Mouse (Mus musculus): Measurements from ENCODE around the gene Cela3b. TPM values are rescaled to one million over a fixed set of nuclear protein-coding genes. Genes with fewer than 3 reads are reported as not detected.
A peak's percentile ranks its signal among the peaks of the same experiment; 100 is the strongest.

Cela3b gene
- total RNA-seq, 2 experiments from 2014 or later: not detected

- intact Hi-C loops (cut with DNase I): loop anchor here (5.0 kb wide), 1 partner anchor 67 kb away; no protein-coding TSS in a partner anchor
- DNase-seq: no peak
These were observed 50.6 kb downstream of the Cela3b start for GRCm38 (mm10) chr4:137379713-137380255.

GRCm38 (mm10) chr4:137379085-137379484, 51.3 kb downstream of the Cela3b start:
- intact Hi-C loops (cut with DNase I): loop anchor here (5.0 kb wide), 1 partner anchor 67 kb away; no protein-coding TSS in a partner anchor
- DNase-seq: no peak

- DNase-seq: no peak
- intact Hi-C loops (cut with DNase I): loop anchor here (5.0 kb wide), 1 partner anchor 65 kb away; no protein-coding TSS in a partner anchor
These were observed 52.6 kb downstream of the Cela3b start for GRCm38 (mm10) chr4:137377526-137378304.

GRCm38 (mm10) chr4:137376778-137377177, 53.6 kb downstream of the Cela3b start:
- no peak for DNase-seq
- intact Hi-C loops (cut with DNase I): loop anchor here (5.0 kb wide), 1 partner anchor 64 kb away; no protein-coding TSS in a partner anchor

DNA sequence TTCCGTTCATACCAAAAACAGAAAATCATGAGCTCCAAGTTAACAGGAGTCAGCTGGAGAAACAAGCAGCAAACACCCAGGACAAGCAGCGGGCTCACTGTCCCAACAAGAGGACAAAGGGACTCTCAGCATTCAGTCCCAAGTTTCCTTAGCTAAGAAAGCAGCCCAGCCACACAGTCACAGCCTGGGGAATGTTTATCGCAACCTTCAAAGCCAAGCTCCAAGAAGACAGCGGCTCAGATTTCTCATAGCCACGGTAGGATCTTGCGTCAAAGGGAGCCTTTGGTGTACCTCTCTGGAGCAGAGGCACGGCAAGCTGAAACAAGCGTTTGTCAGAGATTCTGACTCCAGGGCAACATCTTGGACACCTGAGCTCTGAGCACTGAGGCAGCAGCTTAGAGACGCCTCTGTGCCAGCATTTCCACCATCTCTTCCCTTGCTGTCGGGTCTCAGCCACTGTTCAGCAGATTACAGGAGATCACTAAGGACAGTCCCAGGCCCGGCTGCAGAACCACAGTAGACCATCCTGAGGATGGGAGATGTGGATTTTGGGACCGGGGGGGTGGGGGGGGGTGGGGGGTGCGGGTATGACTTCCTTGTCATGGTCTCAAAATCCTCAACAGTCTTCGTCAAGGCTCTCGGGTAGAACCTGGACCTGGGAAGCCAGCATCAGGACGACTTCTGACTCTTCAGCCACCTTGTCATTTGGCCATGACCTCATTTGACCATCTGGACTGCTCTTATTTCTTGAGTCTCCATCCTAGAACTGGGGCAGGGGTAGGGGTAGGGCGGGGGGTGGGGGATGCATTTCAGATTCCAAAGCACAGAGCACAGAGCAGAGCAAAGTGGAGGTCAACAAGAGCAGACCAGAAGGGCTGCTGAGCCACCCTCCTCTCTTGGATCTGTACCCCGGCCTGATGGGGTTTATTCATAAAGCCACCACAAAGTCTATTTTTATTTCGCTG, 54.7 kb downstream of the Cela3b start:
- DNase-seq: peak in 1 of 2 experiments; percentile 31
- intact Hi-C loops (cut with DNase I): loop anchor here (5.0 kb wide), 1 partner anchor 63 kb away; no protein-coding TSS in a partner anchor

DNA sequence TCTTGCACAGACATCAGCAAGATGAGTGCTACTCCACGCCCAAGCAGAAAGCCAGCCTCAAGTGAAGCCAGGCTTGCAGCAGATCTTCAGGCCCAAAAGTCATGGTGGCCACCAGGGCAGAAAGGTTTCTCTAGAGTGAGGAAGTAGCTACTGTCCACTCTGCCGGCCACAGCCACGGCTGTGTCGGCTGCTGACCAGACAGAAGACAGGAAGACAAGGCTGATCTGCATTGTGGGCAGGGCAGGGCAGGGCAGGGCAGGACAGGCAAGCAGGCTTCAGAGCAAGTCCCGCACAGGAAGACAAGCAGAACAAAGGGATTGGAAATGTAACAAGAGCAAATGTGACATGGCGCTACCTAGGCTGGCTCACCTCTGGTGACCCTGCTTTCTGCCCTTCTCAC, 56.6 kb downstream of the Cela3b start:
- intact Hi-C loops (cut with DNase I): loop anchor here (5.0 kb wide), 1 partner anchor 46 kb away; no protein-coding TSS in a partner anchor

GRCm38 (mm10) chr4:137371596-137372523, 58.5 kb downstream of the Cela3b start:
- no peak for DNase-seq
- intact Hi-C loops (cut with DNase I): loop anchor here (5.0 kb wide), 1 partner anchor 45 kb away; no protein-coding TSS in a partner anchor

More for the DNA sequence above, 56.6 kb downstream of the Cela3b start:
- no peak for DNase-seq

Other genes starting within 250 kb of the Cela3b start
- gene Wnt4, start 153.1 kb downstream of the Cela3b start, total RNA-seq (2021): 1 to 10 TPM; 5.7 to 9.8 TPM
- 100 to 1,000 TPM; 158 to 176 TPM for gene Cdc42, start 72.8 kb downstream of the Cela3b start, total RNA-seq (2021)
- not detected for gene Cela3a, start 20.7 kb downstream of the Cela3b start, total RNA-seq (2021)
- gene 1700013G24Rik, start 22.7 kb upstream of the Cela3b start, total RNA-seq (2021): not detected
- gene Hspg2, start 38.2 kb upstream of the Cela3b start, total RNA-seq (2021): 10 to 100 TPM; 84.4 to 94.7 TPM
- not detected for gene Ldlrad2, start 144.0 kb upstream of the Cela3b start, total RNA-seq (2021)
- 10 to 100 TPM; 23.3 to 25.9 TPM for gene Usp48, start 163.2 kb upstream of the Cela3b start, total RNA-seq (2021)
- 10 to 100 TPM in 1 of 2 experiments, 1 to 10 TPM in 1; 5.4 to 10.7 TPM for gene Rap1gap, start 234.2 kb upstream of the Cela3b start, total RNA-seq (2021)

All from gastrocnemius, postnatal 36 days (tissue).